Mouse (Mus musculus) megakaryocyte, embryonic 14.5 days (primary cell): Measurements from ENCODE around the gene Uap1. TPM values are rescaled to one million over a fixed set of nuclear protein-coding genes. Genes with fewer than 3 reads are reported as not detected.
A peak's percentile ranks its signal among the peaks of the same experiment; 100 is the strongest.

Experiments
- H3K27me3 ChIP-seq: replicated peaks from 2 replicates; pipeline ENCODE3; 2012; ENCODE audit warnings: inconsistent platforms
- H3K36me3 ChIP-seq: replicated peaks from 2 replicates; pipeline ENCODE3; 2012; ENCODE audit warnings: low read length, inconsistent platforms, mixed read lengths
- H3K4me1 ChIP-seq: 2 replicates; pipeline ENCODE4 v1.6.1; 2012; ENCODE audit warnings: inconsistent platforms
- H3K4me3 ChIP-seq: replicated peaks from 2 replicates; pipeline ENCODE3; 2012; ENCODE audit warnings: moderate library complexity, mild to moderate bottlenecking, inconsistent platforms
- H3K9me3 ChIP-seq: 2 replicates; pipeline ENCODE4 v1.6.1; 2012; ENCODE audit warnings: inconsistent platforms
- FLI1 ChIP-seq: IDR thresholded peaks from 2 replicates; pipeline ENCODE4 v1.6.1; 2012; ENCODE audit warnings: low read length, inconsistent platforms, mixed read lengths
- GATA1 ChIP-seq: IDR thresholded peaks from 3 replicates; pipeline ENCODE4 v1.6.1; 2012; ENCODE audit warnings: mixed read lengths, low read length, inconsistent platforms, borderline replicate concordance
- polyA plus RNA-seq: library from polyadenylated mRNA; stranded (reverse); fragments of >175 nt; gene quantifications from 2 replicates; pipeline ENCODE4 v1.2.3, GENCODE M21; 2012; ENCODE audit warnings: low replicate concordance; ENCODE audit not compliant: insufficient read depth

Gene Uap1
- polyA plus RNA-seq, 1 experiment = 2.3 TPM

DNA sequence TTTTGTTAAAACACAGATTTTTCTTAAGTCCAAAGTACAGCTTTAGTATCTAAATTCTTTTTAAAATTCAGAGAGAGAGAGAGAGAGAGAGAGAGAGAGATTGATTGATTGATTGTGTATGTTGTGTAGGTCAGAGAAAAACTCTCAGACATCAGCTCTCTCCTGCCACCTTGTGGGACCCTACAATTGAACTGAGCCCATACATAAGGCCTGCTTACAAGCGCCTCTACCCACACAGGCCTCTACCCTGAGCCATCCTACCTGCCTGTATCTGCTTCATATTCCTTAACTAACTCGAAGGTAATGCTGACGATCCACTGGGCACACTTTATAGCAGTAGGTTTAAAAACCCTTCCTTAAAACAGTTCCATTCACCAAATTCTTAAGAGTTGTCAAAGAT is 25.6 kb upstream of the Uap1 start:
- H3K36me3 ChIP-seq = peaks cover 98% of the 10 kb centered on the region
- TF ChIP-seq GATA1 (no peak), FLI1 (no peak)

DNA sequence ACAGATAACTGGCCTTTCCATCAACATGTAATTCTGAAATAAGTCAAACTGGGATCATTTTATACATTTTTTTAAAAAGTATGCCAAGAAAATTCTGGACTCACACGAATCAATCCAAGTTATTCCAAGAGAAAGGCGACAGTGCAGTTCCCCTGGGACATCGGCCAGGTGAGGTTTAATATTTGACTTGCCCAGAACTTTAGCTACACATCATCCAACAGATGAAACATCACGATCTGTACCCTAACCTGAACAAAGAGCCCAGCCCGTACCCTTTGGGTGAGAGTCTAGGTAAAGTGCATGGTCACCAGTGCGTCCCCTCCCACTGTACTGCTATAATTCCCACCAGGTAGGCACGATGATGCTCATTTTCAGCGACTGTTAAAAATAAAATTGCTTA is 21.5 kb upstream of the Uap1 start:
- Histone ChIP-seq H3K36me3 (peaks cover 95% of the 10 kb centered on the region), H3K4me1 (0 out of 2 replicates have a peak, but pooled peaks cover 3% of the 10 kb centered on the region)

More for the DNA sequence above, 25.6 kb upstream of the Uap1 start:
- Histone ChIP-seq H3K4me1 (0 out of 2 replicates have a peak, but pooled peaks cover 7% of the 10 kb centered on the region), H3K9me3 (no peaks in the 10 kb centered on the region), H3K27me3 (no peaks in the 10 kb centered on the region), H3K4me3 (no peak overlapping the region)

DNA sequence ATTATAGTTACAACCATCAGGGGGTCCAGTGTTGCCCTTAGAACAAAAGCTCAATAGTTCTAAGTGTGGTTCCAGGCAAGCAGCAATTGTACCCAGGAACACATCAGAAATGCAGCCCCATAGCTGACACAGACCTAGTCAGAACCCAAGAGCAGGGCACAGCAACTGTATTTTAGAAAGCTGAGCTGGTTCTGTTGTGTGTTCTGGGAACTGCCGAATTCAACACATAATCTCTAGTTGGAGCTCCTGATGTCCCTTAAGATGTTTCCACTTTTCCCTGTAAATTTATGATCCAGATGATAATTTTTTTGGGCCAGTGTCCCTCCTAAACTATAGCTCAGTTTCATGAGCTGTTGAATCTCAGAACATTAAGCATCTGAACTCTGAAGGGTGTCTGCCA is 17.2 kb upstream of the Uap1 start:
- H3K9me3 ChIP-seq = no peaks in the 10 kb centered on the region

More for the DNA sequence above, 21.5 kb upstream of the Uap1 start:
- Histone ChIP-seq H3K9me3 (no peaks in the 10 kb centered on the region), H3K4me3 (no peak overlapping the region), H3K27me3 (no peaks in the 10 kb centered on the region)
- TF ChIP-seq GATA1 = no peak
- TF ChIP-seq FLI1 = no peak

DNA sequence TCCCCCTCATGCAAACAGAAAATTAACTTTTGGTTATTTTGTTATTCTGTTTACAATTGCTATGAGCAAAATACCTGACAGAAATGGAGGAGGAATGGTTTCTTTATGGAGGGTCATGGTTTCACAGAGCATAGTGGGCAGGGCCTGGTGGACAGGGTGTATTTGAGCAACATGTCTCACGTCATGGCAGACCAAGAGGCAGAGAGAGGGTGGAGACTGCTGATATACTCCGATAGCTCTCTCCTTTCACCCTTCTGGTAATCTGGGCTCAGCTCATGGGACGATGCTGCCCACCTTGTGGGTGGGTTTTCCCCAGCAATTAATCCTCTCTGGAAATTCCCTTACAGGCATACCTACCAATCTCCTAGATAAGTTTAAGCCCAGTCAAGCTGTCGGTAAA is 15.5 kb upstream of the Uap1 start:
- TF ChIP-seq FLI1 = no peak
- TF ChIP-seq GATA1 = no peak
- H3K4me1 ChIP-seq = peaks cover 10% of the 10 kb centered on the region
- H3K4me3 ChIP-seq = no peak overlapping the region
- peaks cover 7% of the 10 kb centered on the region for H3K9me3 ChIP-seq
- peaks cover 39% of the 10 kb centered on the region for H3K36me3 ChIP-seq
- no peaks in the 10 kb centered on the region for H3K27me3 ChIP-seq

More for the DNA sequence above, 17.2 kb upstream of the Uap1 start:
- Histone ChIP-seq H3K36me3 (peaks cover 56% of the 10 kb centered on the region), H3K27me3 (no peaks in the 10 kb centered on the region), H3K4me3 (no peak overlapping the region), H3K4me1 (peaks cover 8% of the 10 kb centered on the region)
- TF ChIP-seq GATA1 (no peak), FLI1 (no peak)

DNA sequence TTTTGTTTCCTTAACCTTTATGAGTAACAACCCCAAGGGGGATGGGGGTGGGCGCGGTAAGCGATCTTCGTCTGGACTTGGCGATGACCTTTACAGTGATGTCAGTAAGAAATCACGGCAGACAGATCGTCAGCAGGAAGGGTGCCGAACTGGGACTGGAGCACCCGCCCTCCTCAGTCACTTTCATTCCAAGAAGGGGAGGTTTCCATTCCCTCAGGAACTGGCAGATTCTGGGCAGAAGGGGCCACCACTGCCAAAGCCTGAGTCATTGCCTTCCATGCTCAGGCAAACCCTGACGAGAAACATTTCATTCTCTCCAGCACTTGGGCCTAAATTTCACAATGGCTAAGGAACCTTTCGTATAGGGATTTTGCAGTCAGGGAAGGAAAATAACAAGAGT is 13.8 kb upstream of the Uap1 start:
- H3K27me3 ChIP-seq = no peaks in the 10 kb centered on the region
- TF ChIP-seq FLI1 (no peak), GATA1 (no peak)
- peaks cover 23% of the 10 kb centered on the region for H3K36me3 ChIP-seq
- H3K9me3 ChIP-seq = peaks cover 7% of the 10 kb centered on the region
- peaks cover 17% of the 10 kb centered on the region for H3K4me1 ChIP-seq
- no peak overlapping the region for H3K4me3 ChIP-seq

DNA sequence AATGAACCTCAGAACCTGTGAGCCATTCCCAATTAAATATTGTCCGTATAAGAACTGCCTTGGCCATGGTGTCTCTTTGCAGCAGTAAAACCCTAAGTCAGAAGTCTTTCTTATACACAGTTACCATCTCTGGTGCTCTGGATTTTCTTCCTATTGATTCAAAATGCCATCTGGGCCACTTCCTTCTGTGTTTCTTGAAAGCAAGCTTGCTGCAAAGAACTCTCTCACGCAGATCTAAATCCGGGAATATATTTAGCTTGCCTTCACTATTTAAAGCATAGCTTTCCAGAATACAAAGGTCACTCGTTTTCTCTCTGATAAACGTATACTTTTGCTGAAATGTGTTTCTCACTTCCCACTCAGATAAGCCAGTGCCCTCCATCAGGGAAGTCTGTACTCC is 11.8 kb upstream of the Uap1 start:
- Histone ChIP-seq H3K27me3 (no peaks in the 10 kb centered on the region), H3K36me3 (peaks cover 6% of the 10 kb centered on the region), H3K4me3 (no peak overlapping the region), H3K4me1 (peaks cover 17% of the 10 kb centered on the region), H3K9me3 (peaks cover 7% of the 10 kb centered on the region)
- no peak for TF ChIP-seq GATA1
- TF ChIP-seq FLI1 = no peak

DNA sequence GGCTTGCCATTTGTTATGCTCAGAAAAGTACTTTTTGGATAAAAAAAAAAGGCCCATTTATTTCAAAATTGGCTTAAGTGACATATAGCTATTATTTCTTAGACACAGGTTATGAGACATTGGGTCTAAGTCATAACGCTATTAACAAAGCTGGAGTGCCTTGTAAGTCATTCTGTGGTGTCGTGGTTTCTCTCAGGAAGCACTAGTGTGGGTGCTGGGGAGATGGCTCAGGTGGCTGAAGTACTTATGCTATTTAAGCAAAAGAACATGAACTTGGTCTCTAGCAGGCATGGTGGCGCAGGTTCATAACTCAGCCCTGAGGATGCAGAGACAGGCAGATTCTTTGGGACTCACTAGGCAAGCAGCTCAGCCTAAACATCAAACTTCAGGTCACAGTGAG is 10.4 kb upstream of the Uap1 start:
- H3K9me3 ChIP-seq = peaks cover 7% of the 10 kb centered on the region
- TF ChIP-seq GATA1 (no peak), FLI1 (no peak)
- H3K36me3 ChIP-seq = no peaks in the 10 kb centered on the region
- H3K27me3 ChIP-seq = no peaks in the 10 kb centered on the region
- H3K4me3 ChIP-seq = no peak overlapping the region
- peaks cover 17% of the 10 kb centered on the region for H3K4me1 ChIP-seq

DNA sequence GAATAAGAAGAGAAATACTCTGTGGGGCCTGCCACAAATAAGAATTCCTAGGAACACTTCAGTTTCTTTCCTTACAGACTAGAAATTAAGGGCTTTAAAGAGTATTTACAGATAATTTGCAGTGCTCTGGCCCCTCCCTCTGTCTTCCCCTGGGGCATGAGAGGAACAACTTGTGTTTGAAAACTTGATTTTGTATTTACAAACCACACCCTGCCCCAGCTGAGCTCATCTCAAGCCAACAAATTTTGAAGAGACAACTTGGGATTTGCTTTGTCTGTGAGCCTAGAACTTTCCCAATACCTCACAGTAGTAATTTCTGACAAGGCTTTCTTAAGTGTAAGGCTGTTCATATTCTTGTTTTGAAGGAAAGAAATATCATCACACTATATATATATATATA is 7.9 kb upstream of the Uap1 start:
- Histone ChIP-seq H3K4me3 (no peak overlapping the region), H3K4me1 (peaks cover 9% of the 10 kb centered on the region), H3K36me3 (no peaks in the 10 kb centered on the region), H3K9me3 (peaks cover 7% of the 10 kb centered on the region), H3K27me3 (no peaks in the 10 kb centered on the region)
- no peak for TF ChIP-seq FLI1
- TF ChIP-seq GATA1 = no peak

DNA sequence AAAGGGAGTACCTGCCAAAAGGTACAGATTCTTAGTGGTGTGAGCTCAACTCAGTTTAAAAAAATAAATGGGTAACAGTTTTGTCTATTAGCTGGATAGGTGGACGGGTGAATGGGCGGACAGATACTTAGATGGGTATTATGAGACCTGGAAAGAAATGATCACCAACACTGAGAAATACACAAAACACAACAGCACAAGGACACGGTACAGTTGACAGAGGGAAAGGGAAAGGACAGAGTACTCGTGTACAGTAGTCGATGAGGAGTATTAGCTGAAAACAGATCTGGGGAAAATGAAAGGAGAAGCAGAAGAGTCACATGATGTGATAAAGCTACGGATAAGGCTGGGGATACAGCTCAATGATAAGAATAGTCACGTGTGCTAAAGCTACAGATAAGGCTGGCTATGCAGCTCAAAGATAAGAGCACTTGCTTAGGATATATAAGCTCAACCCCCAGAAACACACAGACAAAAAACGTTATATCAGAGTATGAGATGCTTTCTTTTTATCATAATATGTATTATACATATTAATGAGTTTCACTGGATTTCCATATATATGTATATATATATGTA is 2.0 kb upstream of the Uap1 start:
- no peaks in the 10 kb centered on the region for H3K27me3 ChIP-seq
- TF ChIP-seq GATA1 (no peak), FLI1 (no peak)
- H3K4me1 ChIP-seq = peaks cover 21% of the 10 kb centered on the region
- H3K9me3 ChIP-seq = no peaks in the 10 kb centered on the region
- no peaks in the 10 kb centered on the region for H3K36me3 ChIP-seq
- no peak overlapping the region for H3K4me3 ChIP-seq

DNA sequence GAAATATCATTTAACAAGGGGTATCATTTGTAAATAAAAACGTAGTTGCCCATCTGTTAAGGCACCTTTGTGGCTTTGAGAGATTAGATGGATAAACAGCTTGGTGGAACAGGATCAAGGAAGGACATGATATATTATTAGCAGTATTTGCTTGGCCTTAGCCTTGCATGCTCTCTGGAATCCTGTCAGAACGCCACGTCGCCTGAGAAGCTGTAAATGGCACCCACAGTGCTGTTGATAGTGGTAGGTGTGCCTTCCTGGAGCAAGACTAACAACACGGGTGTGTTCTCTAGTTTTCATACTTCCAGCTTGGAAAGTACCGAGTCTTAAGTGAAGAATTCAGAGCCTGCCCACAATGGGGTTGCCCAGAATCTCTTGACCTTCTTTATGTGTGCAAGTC is 1.1 kb upstream of the Uap1 start:
- TF ChIP-seq FLI1 (no peak), GATA1 (no peak)
- H3K4me1 ChIP-seq = peaks cover 21% of the 10 kb centered on the region
- H3K4me3 ChIP-seq = peak overlapping the region; percentile 50
- no peaks in the 10 kb centered on the region for H3K36me3 ChIP-seq
- no peaks in the 10 kb centered on the region for H3K9me3 ChIP-seq
- no peaks in the 10 kb centered on the region for H3K27me3 ChIP-seq
